Mouse (Mus musculus) forebrain, embryonic 12.5 days (tissue): ENCODE measurements around the gene Sulf2. TPM values are rescaled to one million over a fixed set of nuclear protein-coding genes. Genes with fewer than 3 reads are reported as not detected.

Experiments used
- ATAC-seq: fragments of 200-750 bp; cut with Nextera tagmentation; 2 replicates; pipeline ENCODE4 v1.8.0; 2017; ENCODE audit warnings: moderate TSS enrichment; ENCODE audit not compliant: low FRiP score
- H3K27ac ChIP-seq: fragments of 300-500 bp; sonication (generic); 2 replicates; pipeline ENCODE4 v1.5.1; 2016; ENCODE audit warnings: mild to moderate bottlenecking
- H3K27me3 ChIP-seq: fragments of 300-500 bp; sonication (generic); 2 replicates; pipeline ENCODE4 v1.6.1; 2016; ENCODE audit warnings: mild to moderate bottlenecking
- H3K36me3 ChIP-seq: fragments of 300-500 bp; sonication (generic); replicated peaks from 2 replicates; pipeline ENCODE4 v1.6.1; 2016; ENCODE audit warnings: mild to moderate bottlenecking
- H3K4me1 ChIP-seq: fragments of 300-500 bp; sonication (generic); 2 replicates; pipeline ENCODE4 v1.6.1; 2016
- H3K4me2 ChIP-seq: fragments of 300-500 bp; sonication (generic); 2 replicates; pipeline ENCODE4 v1.6.1; 2016; ENCODE audit warnings: mild to moderate bottlenecking, moderate library complexity
- H3K4me3 ChIP-seq: fragments of 300-500 bp; sonication (generic); replicated peaks from 2 replicates; pipeline ENCODE4 v1.5.1; 2016; ENCODE audit warnings: mild to moderate bottlenecking
- H3K9ac ChIP-seq: fragments of 300-500 bp; sonication (generic); 2 replicates; pipeline ENCODE4 v1.6.1; 2016; ENCODE audit warnings: mild to moderate bottlenecking
- H3K9me3 ChIP-seq: fragments of 300-500 bp; sonication (generic); 2 replicates; pipeline ENCODE4 v1.6.1; 2016
- WGBS: fragments of 180-500 bp; shearing (Covaris S2); methylation state at CpG from one replicate; pipeline ENCODE4 v1.1.7; 2016; 5-methylcytosine and 5-hydroxymethylcytosine counted together
- polyA plus RNA-seq: library from polyadenylated mRNA; unstranded; fragments of >200 nt; fragmentation: Nextera tagmentation; extraction: Ambion mirVana; gene quantifications from 2 replicates; pipeline ENCODE4 v1.2.1, GENCODE M21; 2016

Gene Sulf2
- polyA plus RNA-seq, 1 experiment from 2014 or later, result 77.9 TPM

GRCm38 (mm10) chr2:166125492-166126252 lies 29.8 kb downstream of the Sulf2 start:
- Histone ChIP-seq H3K9ac (no peak overlapping the region), H3K9me3 (no peaks in the 10 kb centered on the region), H3K4me2 (no peak overlapping the region), H3K4me1 (peaks cover 8% of the 10 kb centered on the region; the same call in 1 of the 2 replicates), H3K27ac (no peak overlapping the region), H3K4me3 (no peak overlapping the region), H3K27me3 (no peaks in the 10 kb centered on the region), H3K36me3 (peaks cover 13% of the 10 kb centered on the region)
- ATAC-seq, result no peak
- 80% methylated on average over 13 of the region's 13 CpGs for WGBS

GRCm38 (mm10) chr2:166125033-166125432 lies 30.4 kb downstream of the Sulf2 start:
- no peaks in the 10 kb centered on the region for H3K9me3 ChIP-seq
- peaks cover 9% of the 10 kb centered on the region; the same call in 1 of the 2 replicates for H3K36me3 ChIP-seq
- no peak overlapping the region for H3K4me2 ChIP-seq
- H3K4me1 ChIP-seq, result peaks cover 8% of the 10 kb centered on the region; the same call in 1 of the 2 replicates
- no peak overlapping the region for H3K9ac ChIP-seq
- no peak for ATAC-seq
- no peak overlapping the region for H3K27ac ChIP-seq
- no peak overlapping the region for H3K4me3 ChIP-seq
- H3K27me3 ChIP-seq, result no peaks in the 10 kb centered on the region
- 82% methylated on average over 1 of the region's 2 CpGs for WGBS

- H3K9ac ChIP-seq, result no peak overlapping the region
- peaks cover 8% of the 10 kb centered on the region; the same call in 1 of the 2 replicates for H3K4me1 ChIP-seq
- WGBS, result 91% methylated on average over 6 of the region's 6 CpGs
- no peaks in the 10 kb centered on the region for H3K27me3 ChIP-seq
- H3K27ac ChIP-seq, result no peak overlapping the region
- ATAC-seq, result no peak
- no peaks in the 10 kb centered on the region for H3K9me3 ChIP-seq
- no peak overlapping the region for H3K4me3 ChIP-seq
- H3K4me2 ChIP-seq, result no peak overlapping the region
- H3K36me3 ChIP-seq, result peaks cover 9% of the 10 kb centered on the region; the same call in 1 of the 2 replicates
Observed at GRCm38 (mm10) chr2:166122781-166123180, 32.7 kb downstream of the Sulf2 start.

DNA sequence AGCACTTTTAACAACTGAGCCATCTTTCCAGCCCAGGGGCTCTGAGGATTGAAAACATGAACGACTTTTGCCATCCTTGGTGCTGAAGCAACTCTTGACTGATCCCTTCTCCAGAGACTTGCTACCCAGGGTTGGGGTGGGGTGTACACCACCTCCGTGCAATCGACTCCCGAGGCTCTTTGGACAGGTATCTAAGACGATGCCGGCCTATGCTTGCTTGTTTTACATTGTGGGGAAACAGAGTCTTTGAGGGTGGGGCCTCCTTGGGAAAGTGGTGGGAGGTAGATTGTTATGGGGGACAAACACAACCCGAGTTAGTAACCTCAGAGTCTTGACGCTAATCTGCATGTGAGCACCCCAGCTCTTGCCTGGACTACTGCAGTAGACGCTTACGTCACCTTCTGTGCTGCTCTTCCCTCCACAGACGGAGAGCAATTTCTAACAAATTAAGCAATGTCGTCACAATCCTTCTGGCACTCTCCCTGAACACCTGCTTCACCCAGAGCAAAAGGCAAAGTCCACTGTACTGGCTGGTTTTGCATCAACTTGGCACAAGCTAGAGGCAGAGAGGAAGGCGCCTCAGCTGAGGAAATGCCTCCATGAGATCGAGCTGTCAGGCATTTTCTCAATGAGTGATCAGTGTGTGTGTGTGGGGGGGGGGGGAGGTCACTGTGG lies 33.6 kb downstream of the Sulf2 start:
- H3K4me1 ChIP-seq, result peaks cover 8% of the 10 kb centered on the region; the same call in 1 of the 2 replicates
- H3K4me2 ChIP-seq, result no peak overlapping the region
- peaks cover 11% of the 10 kb centered on the region; the same call in 1 of the 2 replicates for H3K36me3 ChIP-seq
- 88% methylated on average over 14 of the region's 14 CpGs for WGBS
- no peak for ATAC-seq
- H3K9me3 ChIP-seq, result no peaks in the 10 kb centered on the region
- H3K27me3 ChIP-seq, result no peaks in the 10 kb centered on the region
- H3K9ac ChIP-seq, result no peak overlapping the region
- no peak overlapping the region for H3K4me3 ChIP-seq
- no peak overlapping the region for H3K27ac ChIP-seq

GRCm38 (mm10) chr2:166119992-166120391 lies 35.5 kb downstream of the Sulf2 start:
- no peak for ATAC-seq
- WGBS, result 87% methylated on average over 2 of the region's 2 CpGs
- Histone ChIP-seq H3K27me3 (no peaks in the 10 kb centered on the region), H3K27ac (no peak overlapping the region), H3K9me3 (no peaks in the 10 kb centered on the region), H3K4me2 (no peak overlapping the region), H3K36me3 (peaks cover 25% of the 10 kb centered on the region), H3K4me1 (no peaks in the 10 kb centered on the region), H3K4me3 (no peak overlapping the region), H3K9ac (no peak overlapping the region)

DNA sequence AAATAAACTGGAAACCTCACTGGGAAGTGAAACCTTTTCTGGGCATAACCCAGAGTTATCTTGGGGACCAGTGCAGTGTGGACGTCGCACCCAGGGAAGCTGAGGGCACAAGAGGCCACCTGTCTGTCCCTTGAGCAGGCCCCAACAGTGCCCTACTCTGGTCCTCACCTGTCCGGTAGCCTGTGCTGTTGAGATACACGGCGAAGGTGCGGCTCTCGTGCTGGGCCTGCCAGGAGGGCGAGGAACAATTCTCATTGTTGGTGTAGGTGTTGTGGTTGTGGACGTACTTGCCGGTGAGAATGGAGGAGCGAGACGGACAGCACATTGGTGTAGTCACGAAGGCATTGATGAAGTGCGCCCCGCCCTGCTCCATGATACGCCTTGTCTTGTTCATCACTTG lies 38.8 kb downstream of the Sulf2 start:
- Histone ChIP-seq H3K27me3 (no peaks in the 10 kb centered on the region), H3K4me2 (no peak overlapping the region), H3K27ac (no peak overlapping the region), H3K36me3 (peaks cover 19% of the 10 kb centered on the region), H3K9ac (no peak overlapping the region), H3K9me3 (no peaks in the 10 kb centered on the region), H3K4me3 (no peak overlapping the region), H3K4me1 (peaks cover 13% of the 10 kb centered on the region)
- ATAC-seq, result no peak
- 98% methylated on average over 16 of the region's 16 CpGs for WGBS

DNA sequence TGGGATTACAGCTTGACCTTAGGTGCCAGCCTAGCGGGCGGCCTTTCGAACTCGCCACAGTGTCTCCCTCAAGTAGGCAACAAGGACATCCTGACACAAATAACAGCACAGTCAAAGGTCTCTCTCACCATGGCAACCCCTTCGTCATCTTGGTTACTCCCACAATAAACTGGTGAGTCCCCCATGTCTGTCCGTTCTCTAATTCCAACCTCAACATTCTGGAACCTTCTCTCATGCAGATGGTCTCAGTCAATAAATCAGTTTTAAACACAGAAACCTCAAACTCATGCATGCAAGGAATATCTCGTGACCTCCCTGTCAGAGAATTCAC lies 39.2 kb downstream of the Sulf2 start:
- no peak for ATAC-seq
- Histone ChIP-seq H3K27me3 (no peaks in the 10 kb centered on the region), H3K4me1 (peaks cover 14% of the 10 kb centered on the region), H3K4me2 (no peak overlapping the region), H3K4me3 (no peak overlapping the region), H3K27ac (no peak overlapping the region), H3K9ac (no peak overlapping the region), H3K36me3 (peaks cover 19% of the 10 kb centered on the region), H3K9me3 (no peaks in the 10 kb centered on the region)
- WGBS, result 95% methylated on average over 7 of the region's 7 CpGs

GRCm38 (mm10) chr2:166115571-166116277 lies 39.7 kb downstream of the Sulf2 start:
- H3K4me1 ChIP-seq, result peaks cover 14% of the 10 kb centered on the region
- no peak for ATAC-seq
- H3K9ac ChIP-seq, result no peak overlapping the region
- no peak overlapping the region for H3K4me3 ChIP-seq
- no peaks in the 10 kb centered on the region for H3K27me3 ChIP-seq
- H3K9me3 ChIP-seq, result no peaks in the 10 kb centered on the region
- H3K4me2 ChIP-seq, result no peak overlapping the region
- WGBS, result 94% methylated on average over 15 of the region's 15 CpGs
- H3K27ac ChIP-seq, result no peak overlapping the region
- peaks cover 21% of the 10 kb centered on the region for H3K36me3 ChIP-seq

GRCm38 (mm10) chr2:166112986-166113385 lies 42.5 kb downstream of the Sulf2 start:
- no peaks in the 10 kb centered on the region for H3K27me3 ChIP-seq
- H3K9ac ChIP-seq, result no peak overlapping the region
- ATAC-seq, result no peak
- 92% methylated on average over 11 of the region's 11 CpGs for WGBS
- no peak overlapping the region for H3K4me3 ChIP-seq
- peaks cover 21% of the 10 kb centered on the region for H3K4me1 ChIP-seq
- no peak overlapping the region for H3K27ac ChIP-seq
- H3K4me2 ChIP-seq, result no peak overlapping the region
- peaks cover 23% of the 10 kb centered on the region for H3K36me3 ChIP-seq
- H3K9me3 ChIP-seq, result no peaks in the 10 kb centered on the region

DNA sequence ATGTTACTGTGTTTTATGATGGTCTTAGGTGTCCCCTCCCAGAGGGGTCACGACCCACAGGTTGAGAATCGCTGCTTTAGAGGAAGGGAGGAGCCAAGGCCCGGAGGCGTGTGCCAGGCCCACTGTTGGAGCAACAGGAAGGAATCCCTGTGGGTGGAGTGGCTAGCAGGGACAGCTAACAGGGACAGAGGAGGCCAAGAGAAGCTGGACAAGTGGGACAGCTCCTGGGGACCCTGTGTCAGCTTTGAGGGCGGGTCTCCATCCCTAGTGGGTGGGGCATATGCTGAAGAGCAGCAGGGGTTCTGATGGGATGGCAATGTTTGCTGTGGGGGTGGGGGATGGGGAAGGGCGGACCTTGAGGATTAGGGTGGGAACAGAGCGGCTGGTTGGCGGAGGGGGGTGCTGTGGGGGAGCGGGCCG lies 43.6 kb downstream of the Sulf2 start:
- no peaks in the 10 kb centered on the region for H3K9me3 ChIP-seq
- H3K36me3 ChIP-seq, result peaks cover 24% of the 10 kb centered on the region
- H3K27ac ChIP-seq, result no peak overlapping the region
- H3K4me1 ChIP-seq, result peaks cover 21% of the 10 kb centered on the region
- no peak overlapping the region for H3K4me3 ChIP-seq
- H3K9ac ChIP-seq, result no peak overlapping the region
- ATAC-seq, result no peak
- H3K4me2 ChIP-seq, result no peak overlapping the region
- no peaks in the 10 kb centered on the region for H3K27me3 ChIP-seq
- WGBS, result 35% methylated on average over 10 of the region's 10 CpGs

- H3K27me3 ChIP-seq, result no peaks in the 10 kb centered on the region
- ATAC-seq, result no peak
- no peak overlapping the region for H3K27ac ChIP-seq
- 84% methylated on average over 2 of the region's 2 CpGs for WGBS
- peaks cover 18% of the 10 kb centered on the region for H3K36me3 ChIP-seq
- H3K9ac ChIP-seq, result no peak overlapping the region
- H3K4me2 ChIP-seq, result no peak overlapping the region
- no peak overlapping the region for H3K4me3 ChIP-seq
- peaks cover 21% of the 10 kb centered on the region for H3K4me1 ChIP-seq
- no peaks in the 10 kb centered on the region for H3K9me3 ChIP-seq
Observed at GRCm38 (mm10) chr2:166111238-166111637, 44.2 kb downstream of the Sulf2 start.

DNA sequence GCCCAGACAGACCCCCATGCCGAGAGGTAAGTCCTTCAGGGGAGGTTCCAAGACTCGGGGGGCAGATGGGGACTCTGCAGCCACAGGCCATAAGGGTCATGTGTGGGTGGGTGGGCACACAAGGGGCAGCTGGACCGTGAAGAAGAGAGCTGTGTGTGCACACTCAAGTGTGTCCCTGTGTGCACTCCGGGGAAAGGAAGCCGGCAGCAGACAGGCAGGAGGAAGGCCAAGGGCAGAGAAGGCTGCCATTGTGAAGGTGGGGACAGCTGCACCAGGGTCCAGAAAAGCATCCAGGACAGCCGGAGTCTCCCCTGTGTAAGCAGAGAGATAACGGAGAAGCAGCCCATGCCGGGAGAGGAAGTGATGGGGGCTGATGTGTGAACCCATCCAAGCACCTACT lies 44.7 kb downstream of the Sulf2 start:
- H3K36me3 ChIP-seq, result peaks cover 13% of the 10 kb centered on the region
- H3K9ac ChIP-seq, result no peak overlapping the region
- no peak for ATAC-seq
- H3K9me3 ChIP-seq, result no peaks in the 10 kb centered on the region
- peaks cover 21% of the 10 kb centered on the region for H3K4me1 ChIP-seq
- no peak overlapping the region for H3K4me2 ChIP-seq
- no peak overlapping the region for H3K27ac ChIP-seq
- no peaks in the 10 kb centered on the region for H3K27me3 ChIP-seq
- WGBS, result 84% methylated on average over 8 of the region's 8 CpGs
- no peak overlapping the region for H3K4me3 ChIP-seq
